Mouse (Mus musculus): ENCODE data around the gene Zfand2a. TPM values are rescaled to one million over a fixed set of nuclear protein-coding genes. Genes with fewer than 3 reads are reported as not detected.

Gene Zfand2a
- polyA plus RNA-seq (2014; fragmentation: Illumina TruSeq; extraction: RNeasy Lipid Tissue Mini Kit (QIAGEN cat#74804)), result 18.0 TPM

GRCm38 (mm10) chr5:139484185-139484814 lies at the start of gene Zfand2a:
Zfand2a (minus strand) TSS chr5:139484549.

GRCm38 (mm10) chr5:139460384-139461067 lies 23.8 kb downstream of the Zfand2a start, which contains the start of gene 3110082I17Rik:
3110082I17Rik (minus strand) TSS chr5:139460527.

GRCm38 (mm10) chr5:139423026-139423865 lies 61.1 kb downstream of the Zfand2a start, which contains the start of gene Gper1:
Gper1 (plus strand) TSS chr5:139423151.

Other genes with a start within 250 kb of the Zfand2a start
- gene Get4, start 232.2 kb downstream of the Zfand2a start, polyA plus RNA-seq (2014; fragmentation: Illumina TruSeq; extraction: RNeasy Lipid Tissue Mini Kit (QIAGEN cat#74804)), result 10.1 TPM
- gene Adap1, start 158.9 kb downstream of the Zfand2a start, polyA plus RNA-seq (2014; fragmentation: Illumina TruSeq; extraction: RNeasy Lipid Tissue Mini Kit (QIAGEN cat#74804)), result not detected
- gene Cox19, start 133.1 kb downstream of the Zfand2a start, polyA plus RNA-seq (2014; fragmentation: Illumina TruSeq; extraction: RNeasy Lipid Tissue Mini Kit (QIAGEN cat#74804)), result 7.5 TPM
- gene Cyp2w1, start 131.9 kb downstream of the Zfand2a start, polyA plus RNA-seq (2014; fragmentation: Illumina TruSeq; extraction: RNeasy Lipid Tissue Mini Kit (QIAGEN cat#74804)), result not detected
- 4.0 TPM for gene Gpr146, start 106.9 kb downstream of the Zfand2a start, polyA plus RNA-seq (2014; fragmentation: Illumina TruSeq; extraction: RNeasy Lipid Tissue Mini Kit (QIAGEN cat#74804))
- gene C130050O18Rik, start 79.3 kb downstream of the Zfand2a start, polyA plus RNA-seq (2014; fragmentation: Illumina TruSeq; extraction: RNeasy Lipid Tissue Mini Kit (QIAGEN cat#74804)), result not detected
- 0.46 TPM for gene Gper1, start 61.4 kb downstream of the Zfand2a start, polyA plus RNA-seq (2014; fragmentation: Illumina TruSeq; extraction: RNeasy Lipid Tissue Mini Kit (QIAGEN cat#74804))
- gene 3110082I17Rik, start 24.0 kb downstream of the Zfand2a start, polyA plus RNA-seq (2014; fragmentation: Illumina TruSeq; extraction: RNeasy Lipid Tissue Mini Kit (QIAGEN cat#74804)), result 0.77 TPM
- gene Uncx, start 58.9 kb upstream of the Zfand2a start, polyA plus RNA-seq (2014; fragmentation: Illumina TruSeq; extraction: RNeasy Lipid Tissue Mini Kit (QIAGEN cat#74804)), result not detected

All from ovary, adult 10 weeks (tissue).